Mouse (Mus musculus): ENCODE measurements around the gene Ctnna3.

DNA sequence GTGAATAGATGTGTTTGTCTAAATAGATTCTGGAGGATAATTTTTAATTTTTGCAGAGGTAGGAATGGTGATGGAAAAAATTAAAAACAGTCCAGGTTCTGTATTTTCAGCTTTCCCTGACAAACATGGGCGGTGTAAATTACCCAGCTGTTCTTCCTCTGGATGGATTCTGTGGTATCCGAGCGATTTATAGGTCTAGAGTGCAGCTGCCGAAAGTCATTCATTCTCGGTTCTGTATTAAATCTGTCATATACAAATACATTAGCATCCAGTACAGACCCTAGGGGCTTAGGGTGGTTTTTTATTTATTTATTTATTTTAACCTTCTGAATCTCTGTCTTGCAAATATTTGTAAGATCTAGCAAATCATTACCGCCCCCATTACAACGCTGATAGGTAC, 356.5 kb downstream of the Ctnna3 start:
- TF ChIP-seq CTCF (IDR thresholded peaks at IDR 0.05 in 2 of 3, conservative IDR thresholded peaks at IDR 0.05 in 1 of 3; ENCODE audit: control insufficient read depth in 1 of 3, insufficient read depth in 1 of 3, low read depth in 2 of 3, low read length in 3 of 3, poor library complexity in 1 of 3, severe bottlenecking in 1 of 3): no peak
- TF ChIP-seq ZNF384 (IDR thresholded peaks at IDR 0.05; ENCODE audit: low read depth, low read length): no peak
- TF ChIP-seq POLR2A (IDR thresholded peaks at IDR 0.05; ENCODE audit: control insufficient read depth in 1 of 2, insufficient read depth in 1 of 2, low read depth in 1 of 2, low read length in 2 of 2, poor library complexity in 1 of 2): no peak
